Mouse (Mus musculus): ENCODE measurements around the gene Adgrv1. TPM values are rescaled to one million over a fixed set of nuclear protein-coding genes. Genes with fewer than 3 reads are reported as not detected.
"Not testable (repeated sequence)": the region's sequence is repeated elsewhere in the genome, so short reads cannot be mapped to it uniquely, and the experiment has no call there.

Gene Adgrv1
- polyA plus RNA-seq, 1 experiment, result 27.1 TPM

DNA sequence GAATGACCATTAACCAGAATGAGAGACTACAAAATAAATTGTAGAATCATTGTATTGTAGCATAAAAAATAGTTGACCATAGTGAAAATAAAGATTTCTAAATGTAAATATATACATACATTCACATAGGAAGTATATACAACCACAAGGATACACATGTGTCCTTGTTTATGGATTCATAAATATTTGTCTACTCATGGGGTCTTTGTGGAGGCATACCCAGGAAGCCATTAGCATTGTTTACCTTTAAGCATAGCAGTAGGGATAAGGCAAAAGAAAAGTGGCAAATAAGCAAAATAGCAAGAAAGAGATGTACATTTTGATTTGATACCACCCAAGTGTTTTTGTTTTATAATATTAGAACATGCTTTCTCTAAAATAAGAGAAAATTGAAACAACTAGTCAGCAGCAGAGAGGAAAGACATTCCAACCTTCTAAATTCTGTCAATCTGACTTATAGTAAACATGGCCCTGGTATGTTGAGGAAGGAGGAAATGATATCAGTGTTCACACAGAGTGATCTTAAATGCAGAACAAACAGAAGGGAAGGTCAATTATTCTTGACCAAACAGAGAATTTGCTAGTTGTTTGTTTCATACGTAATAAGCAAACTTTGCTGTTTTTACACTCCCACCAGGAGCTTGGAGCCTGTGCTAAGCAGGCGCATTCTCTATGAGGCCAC, 354.1 kb downstream of the Adgrv1 start:
- TF ChIP-seq CTCF (IDR thresholded peaks at IDR 0.05; ENCODE audit: borderline replicate concordance, extremely low read depth, insufficient read depth, insufficient read length), result no peak
- no peak for TF ChIP-seq POLR2A (IDR thresholded peaks at IDR 0.05; ENCODE audit: borderline replicate concordance, extremely low read depth, insufficient read depth, insufficient read length, poor library complexity, severe bottlenecking)
- DNase-seq (ENCODE audit: low read depth), result no peak

DNA sequence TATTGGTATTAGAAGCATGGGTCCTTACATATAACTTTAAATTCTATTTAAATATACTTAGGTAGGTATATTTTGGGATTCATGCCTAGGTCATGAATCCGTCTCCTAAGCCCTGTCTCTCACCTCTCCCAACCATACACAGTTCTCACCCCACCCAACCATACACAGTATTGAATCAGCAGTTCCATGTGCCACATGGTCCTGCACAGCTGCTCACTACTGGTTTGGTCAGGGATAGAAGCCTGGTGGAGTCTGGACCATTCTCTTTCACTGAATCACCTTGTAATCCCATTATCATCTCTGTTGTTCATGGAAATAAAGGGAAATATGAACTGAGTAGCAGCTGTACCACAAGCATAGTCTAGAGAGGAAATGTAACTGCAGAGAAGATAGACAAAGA, 359.1 kb downstream of the Adgrv1 start:
- no peak for DNase-seq (ENCODE audit: low read depth)
- TF ChIP-seq POLR2A (IDR thresholded peaks at IDR 0.05; ENCODE audit: borderline replicate concordance, extremely low read depth, insufficient read depth, insufficient read length, poor library complexity, severe bottlenecking), result no peak
- TF ChIP-seq CTCF (IDR thresholded peaks at IDR 0.05; ENCODE audit: borderline replicate concordance, extremely low read depth, insufficient read depth, insufficient read length), result no peak

DNA sequence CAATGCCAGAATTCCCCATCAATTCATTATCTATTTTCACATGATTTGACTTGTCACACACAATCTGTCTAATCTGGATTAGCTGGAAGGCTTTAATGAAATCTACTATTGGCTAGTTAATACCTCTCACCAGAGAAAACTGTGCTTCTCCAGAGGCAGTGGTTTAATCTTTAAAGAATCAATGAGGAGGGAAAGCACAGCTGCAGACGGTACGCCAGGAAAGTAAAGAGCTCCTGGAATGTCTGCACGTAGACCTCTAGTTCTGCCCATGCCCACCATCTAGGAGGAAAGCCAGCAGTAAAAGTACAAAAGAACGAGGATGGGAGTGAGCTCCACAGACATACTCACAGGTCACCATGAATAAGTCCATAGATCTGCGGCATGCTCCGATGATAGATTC, 362.6 kb downstream of the Adgrv1 start:
- no peak for TF ChIP-seq POLR2A (IDR thresholded peaks at IDR 0.05; ENCODE audit: borderline replicate concordance, extremely low read depth, insufficient read depth, insufficient read length, poor library complexity, severe bottlenecking)
- DNase-seq (ENCODE audit: low read depth), result no peak

DNA sequence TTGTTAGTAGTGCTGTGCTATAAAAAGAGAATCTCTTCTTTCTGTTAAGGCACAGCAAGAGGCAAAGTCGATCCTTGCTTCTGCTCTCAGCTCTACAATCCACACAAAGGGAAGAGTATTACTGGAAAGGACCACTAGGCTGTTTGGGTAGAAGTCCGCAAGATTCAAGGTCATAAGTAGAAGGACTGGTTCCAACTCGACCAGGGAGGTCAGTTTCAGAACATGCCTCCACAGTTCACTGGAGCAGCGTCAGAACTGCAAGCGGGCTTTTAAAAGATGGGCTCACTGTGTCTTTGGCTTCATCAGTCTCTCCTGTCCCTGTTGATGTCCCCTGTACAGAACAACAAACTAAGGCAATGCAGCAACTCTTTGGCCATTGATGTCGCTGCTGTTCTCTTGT, 363.9 kb downstream of the Adgrv1 start:
- TF ChIP-seq POLR2A (IDR thresholded peaks at IDR 0.05; ENCODE audit: borderline replicate concordance, extremely low read depth, insufficient read depth, insufficient read length, poor library complexity, severe bottlenecking), result no peak
- TF ChIP-seq CTCF (IDR thresholded peaks at IDR 0.05; ENCODE audit: borderline replicate concordance, extremely low read depth, insufficient read depth, insufficient read length), result no peak
- DNase-seq (ENCODE audit: low read depth), result no peak

DNA sequence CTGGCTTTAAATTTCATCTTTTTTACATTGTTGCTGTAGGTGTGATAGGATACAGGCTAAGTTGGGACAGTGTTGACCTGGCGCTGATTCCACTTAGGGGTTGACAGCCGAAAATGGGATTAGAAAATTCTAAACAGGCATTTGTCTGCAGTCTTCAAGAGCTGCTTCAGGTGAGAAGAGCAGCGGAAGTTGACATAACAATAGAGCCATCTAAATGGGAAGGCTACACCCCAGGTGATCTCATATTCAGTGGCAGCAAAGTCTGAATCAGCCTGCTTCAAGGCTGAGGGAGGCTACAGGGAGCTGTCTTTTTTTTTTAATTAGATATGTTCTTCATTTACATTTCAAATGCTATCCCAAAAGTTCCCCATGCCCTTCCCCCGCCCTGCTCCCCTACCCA, 365.5 kb downstream of the Adgrv1 start:
- not testable (repeated sequence) for DNase-seq (ENCODE audit: low read depth)

DNA sequence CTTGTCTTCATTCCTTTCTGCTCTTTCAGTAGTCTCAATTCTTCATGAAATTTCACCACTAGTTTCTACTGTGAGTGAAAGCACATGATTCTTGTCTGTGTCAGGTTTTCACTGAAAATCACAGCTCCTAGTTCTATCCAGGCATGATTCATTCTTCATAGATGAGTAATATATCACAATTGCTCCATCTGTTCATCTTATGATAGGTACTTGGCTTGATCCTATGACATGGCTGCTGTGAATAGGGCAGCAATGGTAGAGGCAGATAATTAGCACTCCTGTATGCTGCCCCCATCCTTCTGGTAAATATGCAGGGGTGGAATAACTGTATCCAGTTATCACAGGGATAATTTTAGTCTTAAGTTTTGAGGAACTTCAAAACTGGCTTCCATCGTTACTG, 368.5 kb downstream of the Adgrv1 start:
- no peak for DNase-seq (ENCODE audit: low read depth)
- TF ChIP-seq POLR2A (IDR thresholded peaks at IDR 0.05; ENCODE audit: borderline replicate concordance, extremely low read depth, insufficient read depth, insufficient read length, poor library complexity, severe bottlenecking), result no peak
- no peak for TF ChIP-seq CTCF (IDR thresholded peaks at IDR 0.05; ENCODE audit: borderline replicate concordance, extremely low read depth, insufficient read depth, insufficient read length)

DNA sequence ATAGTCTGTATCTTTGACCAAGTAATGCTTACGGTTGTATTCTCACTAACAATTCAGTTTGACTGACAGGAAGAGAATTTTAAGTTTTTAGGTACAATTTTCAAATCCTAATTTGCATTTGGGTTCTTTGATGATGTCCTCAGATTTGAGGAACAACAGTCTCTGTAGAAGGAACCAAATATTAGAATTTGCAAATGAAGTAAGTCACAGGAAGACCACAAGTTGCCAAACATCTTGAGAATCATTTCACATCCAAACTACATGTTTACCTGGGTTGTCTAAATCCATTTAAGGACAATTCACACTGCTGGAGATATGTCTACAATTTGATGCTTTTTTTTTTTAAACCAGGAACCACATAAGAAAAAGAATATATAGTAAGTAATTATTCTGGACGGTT, 391.8 kb downstream of the Adgrv1 start:
- DNase-seq (ENCODE audit: low read depth), result no peak
- TF ChIP-seq CTCF (IDR thresholded peaks at IDR 0.05; ENCODE audit: borderline replicate concordance, extremely low read depth, insufficient read depth, insufficient read length) (no peak), POLR2A (IDR thresholded peaks at IDR 0.05; ENCODE audit: borderline replicate concordance, extremely low read depth, insufficient read depth, insufficient read length, poor library complexity, severe bottlenecking) (no peak)

DNA sequence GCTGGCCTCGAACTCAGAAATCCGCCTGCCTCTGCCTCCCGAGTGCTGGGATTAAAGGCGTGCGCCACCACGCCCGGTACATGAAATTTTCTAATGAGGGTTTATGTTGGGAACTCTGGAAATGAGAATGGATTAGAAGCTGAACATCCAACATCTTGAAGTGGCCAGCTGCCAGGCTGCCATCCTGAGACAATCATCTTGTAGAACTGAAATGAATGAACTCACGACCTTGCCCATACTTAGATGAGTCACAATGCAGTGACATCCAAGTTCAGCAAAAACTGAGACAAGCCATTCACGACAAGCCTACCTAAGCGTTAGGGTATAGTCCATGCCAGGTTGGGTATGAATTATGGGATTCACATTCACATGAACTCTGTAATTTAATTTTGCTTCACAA, 393.1 kb downstream of the Adgrv1 start:
- no peak for TF ChIP-seq CTCF (IDR thresholded peaks at IDR 0.05; ENCODE audit: borderline replicate concordance, extremely low read depth, insufficient read depth, insufficient read length)
- TF ChIP-seq POLR2A (IDR thresholded peaks at IDR 0.05; ENCODE audit: borderline replicate concordance, extremely low read depth, insufficient read depth, insufficient read length, poor library complexity, severe bottlenecking), result no peak
- DNase-seq (ENCODE audit: low read depth), result no peak

DNA sequence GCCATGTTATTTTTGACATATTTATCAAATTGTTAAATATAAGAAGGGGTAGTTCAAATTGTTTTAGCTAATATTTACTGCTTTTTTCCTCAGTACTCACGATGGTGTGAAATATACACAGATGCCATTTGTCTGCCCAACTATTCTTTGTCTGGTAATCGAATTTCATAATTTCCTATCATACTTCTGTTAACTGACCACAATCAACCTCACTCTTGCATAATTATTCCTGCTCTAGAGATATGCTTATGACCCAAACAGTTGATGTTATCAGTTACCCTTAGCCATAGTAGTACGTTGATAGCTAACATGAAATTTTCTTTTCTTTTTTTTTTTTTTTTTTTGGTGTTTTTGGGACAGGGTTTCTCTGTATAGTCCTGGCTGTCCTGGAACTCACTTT, 393.5 kb downstream of the Adgrv1 start:
- no peak for DNase-seq (ENCODE audit: low read depth)
- no peak for TF ChIP-seq POLR2A (IDR thresholded peaks at IDR 0.05; ENCODE audit: borderline replicate concordance, extremely low read depth, insufficient read depth, insufficient read length, poor library complexity, severe bottlenecking)
- TF ChIP-seq CTCF (IDR thresholded peaks at IDR 0.05; ENCODE audit: borderline replicate concordance, extremely low read depth, insufficient read depth, insufficient read length), result no peak

DNA sequence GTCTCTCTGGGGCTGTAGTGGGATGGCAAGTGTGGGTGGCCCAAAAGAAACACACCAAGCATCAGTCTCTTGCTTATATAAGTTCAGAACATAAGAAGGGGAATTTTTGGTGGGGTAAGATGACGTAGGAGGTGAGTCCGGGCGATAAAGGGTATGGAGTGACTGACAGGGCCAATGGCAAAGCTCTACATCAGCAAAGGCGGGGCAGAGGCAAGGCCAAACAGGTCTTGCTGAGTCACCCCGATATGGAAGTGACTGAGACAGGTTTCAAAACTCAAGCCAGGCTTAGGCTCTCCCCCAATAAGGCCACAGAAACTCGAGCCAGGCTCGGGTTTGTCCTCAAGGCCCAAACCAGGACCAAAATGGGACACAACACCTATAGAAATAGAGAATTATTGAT, 394.1 kb downstream of the Adgrv1 start:
- no peak for DNase-seq (ENCODE audit: low read depth)
- TF ChIP-seq POLR2A (IDR thresholded peaks at IDR 0.05; ENCODE audit: borderline replicate concordance, extremely low read depth, insufficient read depth, insufficient read length, poor library complexity, severe bottlenecking) (no peak), CTCF (IDR thresholded peaks at IDR 0.05; ENCODE audit: borderline replicate concordance, extremely low read depth, insufficient read depth, insufficient read length) (no peak)

DNA sequence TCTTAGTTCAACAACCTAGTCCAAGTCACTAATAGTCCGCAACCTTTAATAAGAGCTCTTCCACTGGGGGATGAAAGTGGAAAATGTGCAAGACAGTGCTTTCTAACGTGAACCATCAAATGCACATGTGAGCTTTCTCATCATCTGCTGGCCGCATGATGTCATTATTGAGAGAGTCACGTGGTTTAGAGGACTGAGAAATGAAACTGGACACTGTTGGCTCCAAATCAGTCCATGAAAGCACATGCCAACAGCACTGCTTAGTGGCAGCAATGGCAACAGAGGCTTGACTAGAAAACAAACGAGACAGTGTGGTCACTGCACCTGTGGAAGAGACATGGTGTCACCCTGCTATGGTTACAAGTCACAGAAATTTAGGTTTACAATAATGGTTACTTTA, 395.0 kb downstream of the Adgrv1 start:
- TF ChIP-seq CTCF (IDR thresholded peaks at IDR 0.05; ENCODE audit: borderline replicate concordance, extremely low read depth, insufficient read depth, insufficient read length) (no peak), POLR2A (IDR thresholded peaks at IDR 0.05; ENCODE audit: borderline replicate concordance, extremely low read depth, insufficient read depth, insufficient read length, poor library complexity, severe bottlenecking) (no peak)
- no peak for DNase-seq (ENCODE audit: low read depth)

DNA sequence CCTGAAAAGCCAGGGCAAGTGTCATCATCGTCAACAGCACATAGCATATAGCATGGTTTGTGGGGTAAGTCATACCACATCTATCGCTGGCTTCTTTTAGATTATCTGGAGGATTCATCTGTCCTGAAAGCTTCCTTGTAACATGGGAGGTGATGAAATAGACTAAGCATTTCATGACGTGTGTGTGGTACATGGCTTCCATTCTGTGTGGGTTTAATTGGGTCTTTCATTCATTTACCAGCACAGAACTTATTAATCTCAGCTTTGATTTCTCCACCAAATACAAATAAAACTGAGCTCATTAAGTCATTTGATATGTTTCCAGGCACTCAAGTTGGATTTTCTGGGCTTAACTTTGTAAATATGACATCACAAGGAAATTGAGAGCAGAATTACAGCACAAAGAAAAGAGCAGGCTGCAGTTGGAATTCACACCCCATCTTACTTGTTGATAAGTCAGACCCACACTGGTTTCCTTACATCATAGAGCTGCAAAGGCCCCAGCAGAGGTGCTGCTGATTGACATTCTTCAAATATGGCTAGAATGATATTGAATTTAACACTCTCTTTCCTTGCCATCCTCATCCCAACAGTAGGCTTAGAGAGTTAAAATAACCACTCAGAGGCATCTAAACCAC, 396.1 kb downstream of the Adgrv1 start:
- TF ChIP-seq POLR2A (IDR thresholded peaks at IDR 0.05; ENCODE audit: borderline replicate concordance, extremely low read depth, insufficient read depth, insufficient read length, poor library complexity, severe bottlenecking) (no peak), CTCF (IDR thresholded peaks at IDR 0.05; ENCODE audit: borderline replicate concordance, extremely low read depth, insufficient read depth, insufficient read length) (no peak)

More for the DNA sequence above, 396.1 kb downstream of the Adgrv1 start:
- no peak for DNase-seq (ENCODE audit: low read depth)
